Mouse (Mus musculus): ENCODE results near the gene Bach2. TPM values are rescaled to one million over a fixed set of nuclear protein-coding genes. Genes with fewer than 3 reads are reported as not detected.

The Bach2 gene
- polyA plus RNA-seq, 1 experiment from 2014 or later, result 31.5 TPM

- WGBS, result 79% methylated on average over 9 of the region's 9 CpGs
- no peak for DNase-seq (ENCODE audit: low spot score)
- H3K4me1 ChIP-seq (replicated peaks; ENCODE audit: control insufficient read depth, insufficient read depth, low read length), result peaks cover 29% of the 10 kb centered on the region
- no peak overlapping the region for H3K9ac ChIP-seq
- no peaks in the 10 kb centered on the region for H3K9me3 ChIP-seq (ENCODE audit: control insufficient read depth, low read length)
- H3K4me3 ChIP-seq (replicated peaks; ENCODE audit: low read length), result no peak overlapping the region
- H3K27me3 ChIP-seq (ENCODE audit: control insufficient read depth, insufficient read depth, low read length), result no peaks in the 10 kb centered on the region
- no peaks in the 10 kb centered on the region for H3K36me3 ChIP-seq (replicated peaks; ENCODE audit: control insufficient read depth, insufficient read depth)
- no peak for ATAC-seq (ENCODE audit: low FRiP score)
- H3K4me2 ChIP-seq (replicated peaks), result no peak overlapping the region
- no peak overlapping the region for H3K27ac ChIP-seq
These were observed 150.0 kb downstream of the Bach2 start for GRCm38 (mm10) chr4:32388564-32388963.

GRCm38 (mm10) chr4:32389107-32389800 lies 150.7 kb downstream of the Bach2 start:
- Histone ChIP-seq H3K27ac (0 out of 2 replicates have a peak overlapping the region, but pooled peaks have one; percentile 9), H3K4me2 (replicated peaks) (no peak overlapping the region), H3K9me3 (ENCODE audit: control insufficient read depth, low read length) (no peaks in the 10 kb centered on the region), H3K4me3 (replicated peaks; ENCODE audit: low read length) (no peak overlapping the region), H3K27me3 (ENCODE audit: control insufficient read depth, insufficient read depth, low read length) (no peaks in the 10 kb centered on the region), H3K4me1 (replicated peaks; ENCODE audit: control insufficient read depth, insufficient read depth, low read length) (peaks cover 36% of the 10 kb centered on the region), H3K9ac (no peak overlapping the region), H3K36me3 (replicated peaks; ENCODE audit: control insufficient read depth, insufficient read depth) (no peaks in the 10 kb centered on the region)
- ATAC-seq (ENCODE audit: low FRiP score) (peak; percentile 12; the same call in 1 of the 2 replicates), DNase-seq (ENCODE audit: low spot score) (no peak)
- WGBS, result 53% methylated on average over 14 of the region's 14 CpGs

GRCm38 (mm10) chr4:32391260-32391659 lies 152.7 kb downstream of the Bach2 start:
- no peak overlapping the region for H3K4me2 ChIP-seq (replicated peaks)
- ATAC-seq (ENCODE audit: low FRiP score) (no peak), DNase-seq (ENCODE audit: low spot score) (no peak)
- H3K27ac ChIP-seq, result no peak overlapping the region
- no peaks in the 10 kb centered on the region for H3K9me3 ChIP-seq (ENCODE audit: control insufficient read depth, low read length)
- no peaks in the 10 kb centered on the region for H3K36me3 ChIP-seq (replicated peaks; ENCODE audit: control insufficient read depth, insufficient read depth)
- peaks cover 37% of the 10 kb centered on the region for H3K4me1 ChIP-seq (replicated peaks; ENCODE audit: control insufficient read depth, insufficient read depth, low read length)
- WGBS, result 92% methylated on average over 8 of the region's 8 CpGs
- no peaks in the 10 kb centered on the region for H3K27me3 ChIP-seq (ENCODE audit: control insufficient read depth, insufficient read depth, low read length)
- no peak overlapping the region for H3K9ac ChIP-seq
- H3K4me3 ChIP-seq (replicated peaks; ENCODE audit: low read length), result no peak overlapping the region

- Histone ChIP-seq H3K27ac (no peak overlapping the region), H3K9ac (no peak overlapping the region), H3K4me2 (replicated peaks) (no peak overlapping the region), H3K36me3 (replicated peaks; ENCODE audit: control insufficient read depth, insufficient read depth) (no peaks in the 10 kb centered on the region), H3K9me3 (ENCODE audit: control insufficient read depth, low read length) (no peaks in the 10 kb centered on the region), H3K4me1 (replicated peaks; ENCODE audit: control insufficient read depth, insufficient read depth, low read length) (peaks cover 27% of the 10 kb centered on the region), H3K4me3 (replicated peaks; ENCODE audit: low read length) (no peak overlapping the region), H3K27me3 (ENCODE audit: control insufficient read depth, insufficient read depth, low read length) (no peaks in the 10 kb centered on the region)
- ATAC-seq (ENCODE audit: low FRiP score) (no peak), DNase-seq (ENCODE audit: low spot score) (no peak)
- 84% methylated on average over 3 of the region's 3 CpGs for WGBS
These were observed 154.6 kb downstream of the Bach2 start for GRCm38 (mm10) chr4:32393226-32393625.

GRCm38 (mm10) chr4:32393951-32394350 lies 155.3 kb downstream of the Bach2 start:
- no peak for ATAC-seq (ENCODE audit: low FRiP score)
- Histone ChIP-seq H3K36me3 (replicated peaks; ENCODE audit: control insufficient read depth, insufficient read depth) (no peaks in the 10 kb centered on the region), H3K27ac (no peak overlapping the region), H3K4me2 (replicated peaks) (no peak overlapping the region), H3K4me3 (replicated peaks; ENCODE audit: low read length) (no peak overlapping the region), H3K4me1 (replicated peaks; ENCODE audit: control insufficient read depth, insufficient read depth, low read length) (peaks cover 19% of the 10 kb centered on the region), H3K9ac (no peak overlapping the region), H3K27me3 (ENCODE audit: control insufficient read depth, insufficient read depth, low read length) (no peaks in the 10 kb centered on the region), H3K9me3 (ENCODE audit: control insufficient read depth, low read length) (no peaks in the 10 kb centered on the region)
- DNase-seq (ENCODE audit: low spot score), result no peak
- 32% methylated on average over 1 of the region's 1 CpGs for WGBS

GRCm38 (mm10) chr4:32394850-32395249 lies 156.2 kb downstream of the Bach2 start:
- no peak for ATAC-seq (ENCODE audit: low FRiP score)
- Histone ChIP-seq H3K9ac (no peak overlapping the region), H3K36me3 (replicated peaks; ENCODE audit: control insufficient read depth, insufficient read depth) (no peaks in the 10 kb centered on the region), H3K27ac (no peak overlapping the region), H3K4me3 (replicated peaks; ENCODE audit: low read length) (no peak overlapping the region), H3K4me2 (replicated peaks) (no peak overlapping the region), H3K9me3 (ENCODE audit: control insufficient read depth, low read length) (no peaks in the 10 kb centered on the region), H3K27me3 (ENCODE audit: control insufficient read depth, insufficient read depth, low read length) (no peaks in the 10 kb centered on the region), H3K4me1 (replicated peaks; ENCODE audit: control insufficient read depth, insufficient read depth, low read length) (peaks cover 12% of the 10 kb centered on the region; the same call in 1 of the 2 replicates)
- no peak for DNase-seq (ENCODE audit: low spot score)
- 77% methylated on average over 2 of the region's 2 CpGs for WGBS

- WGBS, result 95% methylated on average over 5 of the region's 5 CpGs
- DNase-seq (ENCODE audit: low spot score), result no peak
These were observed 162.9 kb downstream of the Bach2 start for GRCm38 (mm10) chr4:32401459-32401858.

GRCm38 (mm10) chr4:32403506-32403905 lies 164.9 kb downstream of the Bach2 start:
- Histone ChIP-seq H3K27me3 (ENCODE audit: control insufficient read depth, insufficient read depth, low read length) (no peaks in the 10 kb centered on the region), H3K4me2 (replicated peaks) (no peak overlapping the region), H3K4me1 (replicated peaks; ENCODE audit: control insufficient read depth, insufficient read depth, low read length) (peaks cover 11% of the 10 kb centered on the region; the same call in 1 of the 2 replicates), H3K9ac (no peak overlapping the region), H3K36me3 (replicated peaks; ENCODE audit: control insufficient read depth, insufficient read depth) (no peaks in the 10 kb centered on the region), H3K27ac (no peak overlapping the region), H3K4me3 (replicated peaks; ENCODE audit: low read length) (no peak overlapping the region), H3K9me3 (ENCODE audit: control insufficient read depth, low read length) (no peaks in the 10 kb centered on the region)
- ATAC-seq (ENCODE audit: low FRiP score) (no peak), DNase-seq (ENCODE audit: low spot score) (no peak)
- WGBS, result 95% methylated on average over 5 of the region's 5 CpGs

More at GRCm38 (mm10) chr4:32401459-32401858, 162.9 kb downstream of the Bach2 start:
- Histone ChIP-seq H3K9me3 (ENCODE audit: control insufficient read depth, low read length) (no peaks in the 10 kb centered on the region), H3K4me1 (replicated peaks; ENCODE audit: control insufficient read depth, insufficient read depth, low read length) (peaks cover 11% of the 10 kb centered on the region; the same call in 1 of the 2 replicates), H3K9ac (no peak overlapping the region), H3K4me2 (replicated peaks) (no peak overlapping the region), H3K4me3 (replicated peaks; ENCODE audit: low read length) (no peak overlapping the region), H3K27me3 (ENCODE audit: control insufficient read depth, insufficient read depth, low read length) (no peaks in the 10 kb centered on the region), H3K36me3 (replicated peaks; ENCODE audit: control insufficient read depth, insufficient read depth) (no peaks in the 10 kb centered on the region), H3K27ac (no peak overlapping the region)
- ATAC-seq (ENCODE audit: low FRiP score), result no peak

- peaks cover 11% of the 10 kb centered on the region; the same call in 1 of the 2 replicates for H3K4me1 ChIP-seq (replicated peaks; ENCODE audit: control insufficient read depth, insufficient read depth, low read length)
- WGBS, result 69% methylated on average over 17 of the region's 17 CpGs
- no peak overlapping the region for H3K9ac ChIP-seq
- no peaks in the 10 kb centered on the region for H3K9me3 ChIP-seq (ENCODE audit: control insufficient read depth, low read length)
- no peak overlapping the region for H3K4me2 ChIP-seq (replicated peaks)
- ATAC-seq (ENCODE audit: low FRiP score) (no peak), DNase-seq (ENCODE audit: low spot score) (no peak)
- peak overlapping the region; percentile 4; the same call in 1 of the 2 replicates for H3K27ac ChIP-seq
- H3K4me3 ChIP-seq (replicated peaks; ENCODE audit: low read length), result no peak overlapping the region
- H3K36me3 ChIP-seq (replicated peaks; ENCODE audit: control insufficient read depth, insufficient read depth), result no peaks in the 10 kb centered on the region
- H3K27me3 ChIP-seq (ENCODE audit: control insufficient read depth, insufficient read depth, low read length), result no peaks in the 10 kb centered on the region
These were observed 166.7 kb downstream of the Bach2 start for GRCm38 (mm10) chr4:32405149-32405882.

Measured in hindbrain, embryonic 14.5 days (tissue).